Mouse (Mus musculus) embryonic fibroblast, embryonic 13.5 days (primary cell): ENCODE data around the gene Pet100.

ENCODE experiments used
- CTCF ChIP-seq: IDR thresholded peaks from 2 replicates; pipeline ENCODE4 v1.5.1; 2011; ENCODE audit warnings: mild to moderate bottlenecking, control low read depth, low read length, moderate library complexity, borderline replicate concordance; ENCODE audit not compliant: insufficient read depth
- POLR2A ChIP-seq: IDR thresholded peaks from 2 replicates; pipeline ENCODE4 v1.6.1; 2011; ENCODE audit warnings: low read depth, mild to moderate bottlenecking, control low read depth, low read length, moderate library complexity

GRCm38 (mm10) chr8:3630647-3631477, 9.5 kb downstream of the Pet100 start, which contains the start of gene Stxbp2:
- TF ChIP-seq CTCF (no peak), POLR2A (peak; percentile 54)
